Mouse (Mus musculus) c-Kit-positive CD71-positive TER-119-positive erythroid progenitor cells, embryonic 14.5 days (primary cell): ENCODE data around the gene Samd7.
A peak's percentile ranks its signal among the peaks of the same experiment; 100 is the strongest.

ENCODE experiments used
- DNase-seq: peaks from one replicate; pipeline ENCODE4 v3.0.0-alpha.2; 2013; ENCODE audit warnings: low spot score

The Samd7 gene

GRCm38 (mm10) chr3:30765311-30766027, 19.4 kb downstream of the Samd7 start:
- DNase-seq: peak; percentile 94

- peak; percentile 72 for DNase-seq
Observed at GRCm38 (mm10) chr3:30766177-30766576, 20.1 kb downstream of the Samd7 start.

GRCm38 (mm10) chr3:30767271-30767670, 21.2 kb downstream of the Samd7 start:
- no peak for DNase-seq

- DNase-seq: no peak
Observed at GRCm38 (mm10) chr3:30769755-30770515, 23.8 kb downstream of the Samd7 start.

- DNase-seq: no peak
Observed at GRCm38 (mm10) chr3:30771560-30771959, 25.5 kb downstream of the Samd7 start.

- no peak for DNase-seq
Observed at GRCm38 (mm10) chr3:30772631-30773030, 26.5 kb downstream of the Samd7 start.

GRCm38 (mm10) chr3:30774677-30775076, 28.6 kb downstream of the Samd7 start:
- DNase-seq: no peak

- no peak for DNase-seq
Observed at GRCm38 (mm10) chr3:30777984-30778383, 31.9 kb downstream of the Samd7 start.

GRCm38 (mm10) chr3:30788531-30788930, 42.4 kb downstream of the Samd7 start:
- DNase-seq: no peak

- DNase-seq: peak; percentile 87
Observed at GRCm38 (mm10) chr3:30792737-30793402, 46.8 kb downstream of the Samd7 start, which contains the start of gene Sec62. TSS of gene Sec62 (plus strand) at chr3:30792875.

- peak; percentile 45 for DNase-seq
Observed at GRCm38 (mm10) chr3:30793403-30794221, 47.5 kb downstream of the Samd7 start.

- DNase-seq: no peak
Observed at GRCm38 (mm10) chr3:30802171-30802570, 56.1 kb downstream of the Samd7 start.

GRCm38 (mm10) chr3:30812881-30813280, 66.8 kb downstream of the Samd7 start:
- DNase-seq: no peak
